Mouse (Mus musculus) kidney, adult 2 months (tissue): ENCODE data around the gene Plxnb3. TPM values are rescaled to one million over a fixed set of nuclear protein-coding genes. Genes with fewer than 3 reads are reported as not detected.
A peak's percentile ranks its signal among the peaks of the same experiment; 100 is the strongest.

ENCODE experiments used
- DNase-seq: peaks from one replicate; pipeline ENCODE4 v3.0.0; 2021
- H3K27ac ChIP-seq: fragments of 200-500 bp; 2 replicates; pipeline ENCODE4 v1.5.1; 2012; ENCODE audit warnings: low read depth, low read length, control low read depth, inconsistent platforms; ENCODE audit not compliant: insufficient read depth
- H3K27me3 ChIP-seq: fragments of 200-500 bp; replicated peaks from 2 replicates; pipeline ENCODE4 v1.6.1; 2012; ENCODE audit warnings: mild to moderate bottlenecking, moderate library complexity, low read length, inconsistent platforms; ENCODE audit not compliant: control insufficient read depth, insufficient read depth
- H3K36me3 ChIP-seq: fragments of 200-500 bp; 2 replicates; pipeline ENCODE4 v1.6.1; 2012; ENCODE audit warnings: mild to moderate bottlenecking, moderate library complexity, low read length, inconsistent platforms; ENCODE audit not compliant: control insufficient read depth, insufficient read depth
- H3K4me1 ChIP-seq: fragments of 200-500 bp; 2 replicates; pipeline ENCODE4 v1.6.1; 2011; ENCODE audit warnings: low read length; ENCODE audit not compliant: control insufficient read depth, insufficient read depth
- H3K4me3 ChIP-seq: fragments of 200-500 bp; 2 replicates; pipeline ENCODE4 v1.5.1; 2011; ENCODE audit warnings: mild to moderate bottlenecking, low read depth, low read length, control low read depth; ENCODE audit not compliant: insufficient read depth
- CTCF ChIP-seq: fragments of 200-500 bp; conservative IDR thresholded peaks from 2 replicates; pipeline ENCODE4 v1.5.1; 2011; ENCODE audit warnings: low read depth, mild to moderate bottlenecking, control low read depth, low read length, moderate library complexity, mixed read lengths; ENCODE audit not compliant: insufficient read depth, insufficient read length
- POLR2A ChIP-seq: fragments of 200-500 bp; IDR thresholded peaks from one replicate; pipeline ENCODE4 v1.6.1; 2011; ENCODE audit warnings: low read depth, low read length, control low read depth
- WGBS: fragments of 180-500 bp; shearing (Covaris S2); methylation state at CpG from one replicate; pipeline ENCODE4 v1.1.7; 2018; 5-methylcytosine and 5-hydroxymethylcytosine counted together
- polyA plus RNA-seq: library from polyadenylated mRNA; depleted of rRNA; stranded (reverse); fragments of >200 nt; gene quantifications from 2 replicates; pipeline ENCODE4 v1.2.3, GENCODE M21; 2012; rRNA removed

The Plxnb3 gene
- polyA plus RNA-seq = 0.58 and 0.83 TPM in 2 replicates

- 95% methylated on average over 5 of the region's 5 CpGs for WGBS
- no peak for TF ChIP-seq CTCF
- TF ChIP-seq POLR2A = no peak
- H3K36me3 ChIP-seq = no peaks in the 10 kb centered on the region
- H3K27ac ChIP-seq = no peak within 1 kb of the TSS
- no peak for DNase-seq
- no peaks in the 10 kb centered on the region for H3K4me1 ChIP-seq
- H3K27me3 ChIP-seq = no peaks in the 10 kb centered on the region
- no peak within 1 kb of the TSS for H3K4me3 ChIP-seq
Observed at GRCm38 (mm10) chrX:73756334-73757140, at the start of gene Plxnb3. Gene Plxnb3, plus strand, starts transcription at chrX:73757090.

- Histone ChIP-seq H3K4me1 (peaks cover 4% of the 10 kb centered on the region; the same call in 1 of the 2 replicates), H3K4me3 (peak overlapping the region; percentile 83), H3K36me3 (no peaks in the 10 kb centered on the region), H3K27me3 (no peaks in the 10 kb centered on the region), H3K27ac (peak overlapping the region; percentile 85)
- WGBS = 2% methylated on average over 20 of the region's 21 CpGs
- DNase-seq = peak; percentile 60
- no peak for TF ChIP-seq CTCF
- no peak for TF ChIP-seq POLR2A
Observed at GRCm38 (mm10) chrX:73715476-73716108, 41.3 kb upstream of the Plxnb3 start.

- H3K4me1 ChIP-seq = peaks cover 4% of the 10 kb centered on the region; the same call in 1 of the 2 replicates
- no peaks in the 10 kb centered on the region for H3K36me3 ChIP-seq
- WGBS = under 1% methylated on average over 22 of the region's 45 CpGs
- peak; percentile 98 for DNase-seq
- peak within 1 kb of the TSS; percentile 85 for H3K27ac ChIP-seq
- TF ChIP-seq POLR2A = no peak
- TF ChIP-seq CTCF = no peak
- no peaks in the 10 kb centered on the region for H3K27me3 ChIP-seq
- H3K4me3 ChIP-seq = peak within 1 kb of the TSS; percentile 83
Observed at GRCm38 (mm10) chrX:73716109-73716661, 40.7 kb upstream of the Plxnb3 start, which contains the start of the genes Bcap31 and Abcd1. Gene Bcap31, minus strand, starts transcription at chrX:73716175. Gene Abcd1, plus strand, starts transcription at chrX:73716597.

GRCm38 (mm10) chrX:73716709-73717545 is 40.0 kb upstream of the Plxnb3 start:
- peak overlapping the region; percentile 84 for H3K27ac ChIP-seq
- peaks cover 4% of the 10 kb centered on the region; the same call in 1 of the 2 replicates for H3K4me1 ChIP-seq
- H3K4me3 ChIP-seq = peak overlapping the region; percentile 50
- no peaks in the 10 kb centered on the region for H3K36me3 ChIP-seq
- 14% methylated on average over 30 of the region's 30 CpGs for WGBS
- DNase-seq = no peak
- H3K27me3 ChIP-seq = no peaks in the 10 kb centered on the region
- no peak for TF ChIP-seq POLR2A
- no peak for TF ChIP-seq CTCF

- TF ChIP-seq POLR2A = no peak
- TF ChIP-seq CTCF = no peak
- no peaks in the 10 kb centered on the region for H3K27me3 ChIP-seq
- H3K27ac ChIP-seq = peak overlapping the region; percentile 84; the same call in 1 of the 2 replicates
- 36% methylated on average over 11 of the region's 11 CpGs for WGBS
- DNase-seq = peak; percentile 5
- no peaks in the 10 kb centered on the region for H3K36me3 ChIP-seq
- H3K4me1 ChIP-seq = peaks cover 4% of the 10 kb centered on the region; the same call in 1 of the 2 replicates
- H3K4me3 ChIP-seq = peak overlapping the region; percentile 50
Observed at GRCm38 (mm10) chrX:73717667-73718066, 39.2 kb upstream of the Plxnb3 start.

- no peaks in the 10 kb centered on the region for H3K27me3 ChIP-seq
- 0% methylated on average over 3 of the region's 3 CpGs for WGBS
- peak overlapping the region; percentile 13; the same call in 1 of the 2 replicates for H3K4me3 ChIP-seq
- TF ChIP-seq CTCF = no peak
- TF ChIP-seq POLR2A = no peak
- peak; percentile 25 for DNase-seq
- peak overlapping the region; percentile 37; the same call in 1 of the 2 replicates for H3K27ac ChIP-seq
- H3K4me1 ChIP-seq = peaks cover 4% of the 10 kb centered on the region; the same call in 1 of the 2 replicates
- H3K36me3 ChIP-seq = no peaks in the 10 kb centered on the region
Observed at GRCm38 (mm10) chrX:73718271-73718670, 38.6 kb upstream of the Plxnb3 start.
